Mouse (Mus musculus): Measurements from ENCODE around the gene Hk1.
"Not testable (repeated sequence)": the region's sequence is repeated elsewhere in the genome, so short reads cannot be mapped to it uniquely, and the experiment has no call there.

The Hk1 gene

DNA sequence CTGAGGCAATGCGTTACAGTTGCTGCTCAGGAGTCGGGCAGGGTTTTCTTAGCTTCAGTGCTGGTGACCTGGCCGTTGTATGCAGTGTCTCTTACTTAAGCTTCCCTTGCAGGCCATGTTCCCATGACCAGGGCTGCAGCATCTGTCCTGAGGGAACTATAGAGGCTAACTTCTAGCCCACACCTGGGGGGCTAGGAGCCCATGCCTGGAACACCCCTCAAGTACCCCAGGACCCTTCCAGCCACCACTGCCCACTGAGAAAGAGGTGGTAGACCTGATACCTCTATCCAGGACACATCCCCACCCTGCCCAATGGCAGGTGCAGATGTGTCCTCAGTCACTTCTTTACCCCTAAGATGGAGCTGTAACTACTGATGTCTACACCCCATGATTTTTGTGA, 38.7 kb downstream of the Hk1 start:
- DNase-seq, result no peak

DNA sequence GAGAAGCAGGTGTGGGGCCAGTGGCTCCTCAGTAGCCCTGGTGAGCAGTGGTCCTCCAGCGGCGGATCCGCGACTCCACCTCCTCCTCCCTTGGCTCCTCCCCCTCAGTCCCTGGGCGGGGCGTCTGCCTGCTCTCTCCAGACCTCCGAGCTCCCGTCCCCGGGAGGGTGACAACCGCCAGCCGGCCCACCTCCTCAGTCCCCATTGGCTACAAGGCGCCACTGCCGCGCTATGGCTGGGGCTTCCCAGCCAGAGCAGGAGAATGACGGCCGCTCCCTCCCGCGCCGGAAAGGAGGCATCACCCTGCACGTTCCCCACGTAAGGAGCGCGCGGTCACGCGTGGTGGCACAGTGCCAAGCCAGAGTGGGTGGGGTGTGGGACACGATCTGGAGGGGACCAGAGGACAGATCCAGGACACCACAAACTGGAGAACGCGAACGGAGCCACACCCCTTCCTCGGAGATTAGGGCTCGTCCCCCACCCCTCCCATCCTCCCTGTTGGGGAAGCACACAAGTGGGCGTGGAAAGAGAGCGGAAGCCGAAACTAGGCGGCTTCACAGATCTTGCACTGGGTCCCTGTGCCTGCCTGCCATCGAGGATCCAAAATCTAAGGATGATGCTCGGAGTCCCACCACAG, 39.5 kb downstream of the Hk1 start:
- DNase-seq, result peak; percentile 95

DNA sequence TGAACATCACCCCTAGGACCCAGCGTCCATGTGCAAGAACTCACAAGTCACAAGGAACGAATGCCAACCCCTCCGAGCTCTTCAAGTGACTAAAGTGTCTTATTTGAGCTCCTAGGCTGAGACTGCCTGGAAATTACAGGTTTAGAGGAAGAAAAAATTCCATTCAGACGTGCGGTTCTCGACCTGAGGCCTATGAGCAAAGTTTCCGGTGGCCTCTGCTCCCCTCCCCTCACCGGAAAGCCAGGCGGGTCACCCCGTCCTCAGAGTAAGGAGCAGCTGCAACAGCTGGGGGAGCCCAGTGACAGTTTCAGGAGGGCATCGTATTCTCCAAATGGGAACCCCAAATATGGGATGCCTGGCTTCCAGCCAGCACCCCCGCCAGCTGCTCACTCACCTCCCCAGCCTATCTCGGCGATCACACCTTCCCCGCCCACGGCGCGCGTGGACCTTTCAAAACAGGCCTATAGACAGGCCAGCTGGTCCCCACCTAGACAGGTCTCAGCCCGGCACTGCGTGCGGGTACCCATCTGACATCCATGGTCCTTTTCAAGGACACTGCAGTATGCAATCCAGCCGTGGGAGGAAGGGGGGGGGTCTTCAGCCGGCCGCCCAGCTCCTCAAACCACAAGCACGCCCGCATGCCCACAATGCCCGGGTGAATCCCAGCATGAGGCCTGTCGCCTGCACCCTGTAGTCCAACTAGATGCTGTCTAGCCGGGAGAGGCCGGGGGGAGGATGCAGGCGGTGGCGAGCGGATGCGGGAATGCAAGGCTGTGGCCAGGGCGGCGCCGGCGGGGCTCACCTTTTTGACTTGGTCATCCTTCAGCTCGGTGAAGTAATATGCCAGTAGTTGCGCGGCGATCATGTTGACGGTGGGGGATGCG, 40.3 kb downstream of the Hk1 start:
- DNase-seq, result peak; percentile 57

DNA sequence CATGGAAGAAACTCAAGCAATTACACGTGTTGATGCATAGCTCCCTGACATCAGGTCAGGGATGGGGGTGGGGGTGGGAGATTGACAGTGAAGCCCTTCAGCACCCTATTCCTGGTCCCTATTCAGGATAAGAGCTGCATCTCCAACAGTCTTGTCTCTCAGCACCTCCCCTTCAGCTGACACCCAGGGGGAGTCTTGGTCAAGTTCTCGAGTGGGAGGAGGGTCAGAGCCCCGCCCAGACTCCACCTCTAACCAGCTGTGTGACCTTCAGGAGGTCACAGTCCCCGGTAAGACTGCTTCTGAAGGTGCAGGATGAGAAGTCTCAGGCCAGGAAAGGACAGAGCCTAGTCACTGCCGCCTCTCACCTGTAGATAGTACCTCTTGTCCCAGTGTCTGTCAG, 41.1 kb downstream of the Hk1 start:
- DNase-seq, result peak; percentile 66

DNA sequence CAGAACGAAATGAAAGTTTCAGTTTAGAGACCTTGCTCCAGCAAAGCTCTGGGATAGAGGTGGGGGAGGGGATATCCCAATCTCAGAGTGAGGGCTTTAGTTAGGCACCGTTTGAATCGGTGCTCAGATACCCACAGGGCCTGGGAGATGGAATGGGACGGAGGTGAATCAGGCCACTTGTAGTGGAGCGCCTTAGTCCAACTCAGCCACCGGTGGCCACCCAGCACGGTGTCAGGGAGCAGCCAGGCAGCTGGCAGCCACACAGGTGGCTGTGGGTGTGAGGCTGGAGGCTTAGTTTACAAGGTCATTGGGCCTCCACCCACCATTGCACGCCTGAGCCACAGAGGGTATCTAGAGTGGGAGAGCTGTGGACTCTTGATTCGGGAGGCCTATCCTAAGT, 41.5 kb downstream of the Hk1 start:
- DNase-seq, result no peak

DNA sequence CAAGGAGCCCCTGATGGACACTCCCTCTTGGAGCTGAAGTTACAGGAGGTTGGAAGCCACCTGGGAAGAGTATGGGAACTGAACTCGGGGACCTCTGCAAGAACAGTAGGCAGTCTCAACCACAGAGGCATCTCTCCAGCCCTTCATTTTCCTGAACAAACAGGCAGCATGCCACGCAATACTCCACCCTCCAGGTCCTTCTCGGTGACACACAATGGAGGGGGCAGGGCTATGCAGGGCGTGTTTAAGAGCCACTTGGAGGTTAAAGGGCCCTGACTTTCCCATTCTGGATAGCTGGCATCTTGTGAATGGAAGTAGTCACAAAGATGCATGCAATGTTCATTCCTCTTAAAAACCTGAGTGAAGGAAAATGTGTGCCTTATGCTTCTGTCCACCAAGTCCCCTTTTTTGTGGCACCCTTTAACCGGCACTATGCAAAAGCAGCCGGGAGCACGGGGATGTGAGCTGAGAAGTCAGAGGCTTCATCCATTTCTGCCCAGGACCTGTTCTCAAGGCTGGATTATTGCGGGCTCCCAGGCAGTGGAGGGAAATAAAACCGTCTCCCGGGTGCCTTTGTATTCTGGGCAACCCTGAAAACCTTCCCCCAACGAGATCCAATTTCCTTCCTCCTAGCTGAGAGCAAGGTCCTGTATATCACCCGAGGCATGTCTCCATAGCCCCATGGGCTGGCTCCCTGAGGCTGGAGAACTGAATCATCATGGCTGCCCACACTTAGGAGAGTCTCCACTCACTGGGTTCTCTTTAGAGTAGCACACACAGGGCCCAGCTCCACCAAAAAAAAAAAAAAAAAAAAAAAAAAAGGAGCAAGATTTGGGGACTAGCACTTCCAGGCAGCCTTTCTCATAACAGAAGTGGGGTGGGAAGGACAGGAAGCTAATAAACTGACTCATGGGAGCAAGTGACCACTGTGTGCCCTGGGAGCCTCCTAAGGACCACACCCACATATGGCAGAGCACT, 42.8 kb downstream of the Hk1 start:
- DNase-seq, result peak; percentile 46

DNA sequence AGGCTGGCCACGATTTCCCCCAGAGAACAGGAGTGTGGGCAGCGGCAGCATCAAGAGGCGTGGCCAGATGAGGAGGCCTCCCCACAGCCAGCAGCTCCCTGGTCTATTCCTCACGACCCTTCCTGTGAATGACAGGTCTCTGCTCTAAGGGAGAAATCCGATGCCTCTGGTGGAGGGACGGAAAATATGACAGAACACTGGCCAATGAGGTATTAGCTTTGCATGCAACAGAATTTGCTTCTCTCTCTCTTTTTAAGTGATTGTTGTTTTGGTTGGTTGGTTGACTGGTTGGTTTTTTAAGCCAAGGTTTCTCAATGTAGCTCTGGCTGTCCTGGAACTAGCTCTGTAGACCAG, 44.3 kb downstream of the Hk1 start:
- DNase-seq, result no peak

DNA sequence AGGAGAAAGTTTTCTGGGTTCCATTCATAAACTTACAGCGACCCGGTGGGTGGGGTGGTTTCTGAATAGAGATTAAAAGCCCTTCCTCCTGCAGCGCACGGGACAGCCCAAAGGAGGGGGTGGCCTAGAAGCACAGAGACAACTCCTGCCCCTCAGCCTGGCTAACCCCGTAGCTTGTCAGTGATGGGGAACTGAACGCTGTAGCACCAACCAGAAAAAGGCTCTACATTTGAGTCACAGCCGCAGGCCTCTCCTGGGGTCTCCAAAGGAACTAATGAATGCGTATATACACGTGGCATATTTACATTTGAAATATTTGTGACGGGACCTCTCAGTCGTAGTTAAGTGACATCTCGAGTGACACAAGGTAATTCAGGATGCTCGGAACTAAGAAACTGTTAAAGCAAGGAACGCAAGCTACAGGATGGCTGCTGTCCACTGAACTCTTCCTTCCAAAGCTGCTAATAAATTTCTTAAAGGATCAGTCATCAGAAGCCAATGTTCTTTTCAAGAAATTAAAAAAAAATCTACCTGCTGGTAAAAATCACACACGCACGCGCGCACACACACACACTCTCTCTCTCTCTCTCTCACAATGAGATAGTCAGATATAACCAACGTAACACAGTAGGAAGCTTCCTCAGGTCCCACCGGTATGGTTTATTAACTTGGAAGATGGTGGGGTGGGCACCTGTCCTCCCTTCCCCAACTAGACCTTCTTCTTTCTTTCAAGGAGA, 44.9 kb downstream of the Hk1 start:
- DNase-seq, result no peak

DNA sequence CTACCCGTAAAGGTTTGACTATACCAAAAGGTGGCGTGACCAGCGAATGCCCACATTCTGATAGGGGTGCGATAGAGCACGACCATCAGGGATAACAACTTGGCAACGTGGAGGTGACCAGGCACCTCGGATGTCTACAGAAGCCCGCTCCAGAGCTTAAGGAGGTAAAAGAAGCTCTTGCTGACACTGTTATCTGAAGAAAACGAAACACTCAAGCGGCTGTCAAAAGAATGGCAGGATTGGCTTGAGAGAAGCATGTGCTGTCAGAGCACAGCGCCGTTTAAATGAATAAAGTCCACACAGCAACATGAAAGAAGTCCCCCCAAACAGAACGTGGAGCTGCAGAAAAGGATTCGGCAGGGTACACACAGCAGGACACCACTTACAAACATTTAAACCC, 46.4 kb downstream of the Hk1 start:
- no peak for DNase-seq

DNA sequence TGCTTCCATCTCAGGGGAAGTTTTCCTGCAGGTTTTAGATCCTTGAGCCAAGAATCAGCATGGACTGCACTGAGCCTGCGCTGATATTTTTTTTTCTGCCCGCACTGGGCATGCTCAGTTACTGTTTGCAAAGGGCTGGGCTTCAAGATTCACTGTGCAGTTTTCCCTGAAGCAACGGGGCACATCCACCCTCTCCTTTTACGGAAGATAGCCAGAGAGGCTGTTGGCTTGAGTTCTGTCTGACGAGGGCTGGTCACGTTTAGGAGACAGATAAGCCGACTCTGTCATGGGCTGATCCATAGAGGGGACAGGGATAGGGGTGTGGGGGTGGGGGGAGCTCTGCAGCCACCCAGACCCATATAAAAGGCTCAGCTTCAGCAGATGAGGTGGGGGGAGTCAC, 47.2 kb downstream of the Hk1 start:
- DNase-seq, result peak; percentile 54

DNA sequence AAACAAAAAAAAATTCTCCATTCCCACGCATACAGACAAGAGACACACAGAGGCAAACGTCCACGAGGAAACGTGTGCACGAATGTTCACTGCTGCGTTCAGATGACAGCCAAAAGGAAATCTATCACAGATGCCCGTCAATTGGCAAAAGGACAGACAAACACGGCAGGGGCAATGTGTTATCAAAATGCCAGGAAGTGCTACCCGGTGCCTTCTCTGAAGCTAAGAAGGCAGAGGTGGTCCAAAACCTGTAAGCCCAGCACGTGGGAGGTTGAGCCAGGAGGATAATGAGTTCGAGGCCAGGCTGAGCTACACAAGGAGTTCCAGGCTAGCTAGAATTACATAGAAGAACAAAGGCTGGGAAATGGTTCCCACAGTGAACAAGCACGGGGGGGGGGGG, 47.9 kb downstream of the Hk1 start:
- no peak for DNase-seq

DNA sequence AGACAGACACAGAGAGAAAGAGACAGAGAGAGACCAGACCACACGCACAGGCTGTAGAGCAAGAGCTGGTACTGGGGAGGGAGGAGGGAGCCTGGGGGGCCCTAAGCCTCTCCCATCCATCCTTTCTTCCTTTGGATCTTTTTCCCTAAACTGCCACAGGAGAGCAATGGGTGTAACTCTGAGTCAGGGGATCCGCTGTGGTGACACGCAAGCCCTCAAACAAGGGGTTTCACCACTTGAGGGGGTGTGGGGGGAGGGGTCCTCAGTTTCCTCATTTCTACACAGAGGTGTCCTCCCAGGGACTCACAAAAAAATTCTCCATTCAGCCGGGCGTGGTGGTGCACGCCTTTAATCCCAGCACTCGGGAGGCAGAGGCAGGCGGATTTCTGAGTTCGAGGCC, 48.4 kb downstream of the Hk1 start:
- no peak for DNase-seq

DNA sequence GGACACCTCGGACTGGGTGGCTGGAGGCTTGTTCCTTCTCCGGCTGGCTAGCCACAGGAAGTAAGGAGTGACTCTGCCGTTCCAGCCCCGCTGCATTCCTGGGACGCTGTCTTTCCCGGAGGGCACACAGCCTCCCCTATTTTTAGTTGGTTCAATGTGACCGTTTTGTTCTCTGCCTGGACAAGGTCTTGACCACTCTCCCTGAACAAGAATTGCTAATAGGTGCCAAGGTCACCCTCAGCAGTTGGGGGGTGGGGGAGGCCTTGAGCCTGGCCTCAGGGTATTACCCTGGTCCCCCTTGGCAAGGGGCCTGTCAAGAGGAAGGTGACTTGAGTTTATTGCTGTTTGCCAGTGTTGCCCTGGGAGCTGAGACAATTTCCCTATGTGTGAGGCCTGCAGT, 49.9 kb downstream of the Hk1 start:
- DNase-seq, result peak; percentile 78

DNA sequence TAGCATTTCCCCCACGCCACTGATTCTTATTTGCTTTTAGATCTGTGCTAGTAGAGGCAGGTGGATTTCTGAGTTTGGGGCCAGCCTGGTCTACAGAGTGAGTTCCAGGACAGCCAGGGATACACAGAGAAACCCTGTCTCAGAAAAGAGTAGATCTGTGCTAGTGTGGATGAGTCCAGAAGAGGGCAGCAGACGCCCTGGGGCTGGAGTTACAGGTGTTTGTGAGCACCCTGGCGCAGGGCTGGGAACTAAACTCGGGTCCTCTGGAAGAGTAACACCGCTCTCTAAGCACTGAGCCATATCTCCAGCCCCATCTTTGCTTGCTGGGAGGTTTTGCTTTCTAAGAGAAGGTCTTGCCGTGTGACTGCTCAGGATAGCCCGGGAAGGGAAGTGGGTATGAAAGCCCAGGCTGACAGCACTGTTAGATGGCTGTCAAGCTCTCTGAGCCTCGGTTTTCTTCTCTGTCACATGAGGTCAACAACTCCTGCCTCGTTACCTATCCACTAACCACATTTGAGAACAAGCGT, 50.8 kb downstream of the Hk1 start:
- no peak for DNase-seq

DNA sequence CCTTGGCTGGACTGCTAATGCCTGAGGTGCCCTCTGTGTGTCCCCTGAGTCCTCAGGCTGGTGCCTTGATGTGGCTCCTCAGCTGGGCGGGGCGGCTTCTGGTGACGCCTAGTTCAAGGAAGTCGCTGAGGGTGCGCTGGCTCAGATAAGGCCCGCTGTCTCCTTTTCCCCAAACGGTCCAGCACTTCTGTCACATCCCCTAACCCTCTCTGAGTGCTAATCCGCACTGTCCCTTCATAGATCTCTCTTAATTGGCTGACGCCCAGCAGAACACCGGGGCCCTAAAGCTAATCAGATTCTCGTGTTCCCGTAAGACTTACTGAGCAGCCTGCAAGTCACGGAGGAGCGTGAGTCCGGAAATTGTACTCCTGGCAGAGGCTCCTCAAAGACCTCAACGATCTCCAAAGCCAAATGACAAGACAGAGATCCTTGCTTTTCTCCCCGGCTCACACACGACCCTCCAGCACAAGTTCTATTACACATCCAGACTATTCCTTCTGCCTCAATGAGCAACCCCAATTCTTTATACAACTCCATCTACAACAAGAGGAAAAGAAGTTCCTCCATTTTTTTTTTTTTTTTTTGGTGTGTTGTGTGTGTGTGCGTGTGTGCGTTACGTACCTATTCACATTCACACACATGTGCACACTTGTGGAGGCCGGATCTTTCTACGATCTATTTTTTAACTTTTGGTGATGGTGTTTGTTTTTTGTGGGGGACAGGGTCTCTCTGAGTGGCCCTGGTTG, 52.0 kb downstream of the Hk1 start:
- no peak for DNase-seq

DNA sequence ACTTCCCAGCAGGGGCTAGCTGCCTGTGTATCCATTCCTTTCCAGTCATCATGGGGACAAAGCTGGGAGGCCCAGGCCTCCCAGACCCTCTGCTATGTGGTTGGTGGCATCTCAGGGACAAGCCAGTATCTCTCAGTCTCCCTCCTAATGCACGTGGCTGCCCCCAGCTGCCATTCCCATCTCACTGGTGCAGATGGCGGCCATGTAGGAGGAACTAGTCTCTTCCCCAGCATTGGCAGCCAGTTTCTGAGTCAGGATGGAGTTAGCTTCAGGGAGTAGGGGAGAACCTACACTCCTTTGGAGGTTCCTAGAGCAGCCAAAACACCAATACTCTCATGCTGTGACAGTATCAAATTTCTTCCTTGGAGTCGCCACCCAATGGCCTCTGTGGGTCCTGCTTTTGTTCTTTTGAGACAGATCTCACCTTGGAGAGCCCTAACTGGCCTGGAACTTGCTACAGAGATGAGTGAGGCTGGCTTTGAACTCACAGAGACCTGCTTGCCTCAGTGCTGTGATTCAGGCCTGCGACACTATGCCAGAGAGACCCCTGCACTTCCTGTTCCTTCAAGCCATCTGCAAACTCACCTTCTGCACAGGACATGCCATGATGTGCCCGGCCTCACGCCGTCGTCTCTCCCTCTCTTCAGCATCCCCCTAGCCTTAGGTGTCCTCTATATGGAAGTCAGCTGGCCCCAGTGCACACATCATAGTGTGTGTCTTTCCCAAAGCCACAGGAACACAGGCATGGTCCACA, 52.7 kb downstream of the Hk1 start:
- DNase-seq, result no peak

DNA sequence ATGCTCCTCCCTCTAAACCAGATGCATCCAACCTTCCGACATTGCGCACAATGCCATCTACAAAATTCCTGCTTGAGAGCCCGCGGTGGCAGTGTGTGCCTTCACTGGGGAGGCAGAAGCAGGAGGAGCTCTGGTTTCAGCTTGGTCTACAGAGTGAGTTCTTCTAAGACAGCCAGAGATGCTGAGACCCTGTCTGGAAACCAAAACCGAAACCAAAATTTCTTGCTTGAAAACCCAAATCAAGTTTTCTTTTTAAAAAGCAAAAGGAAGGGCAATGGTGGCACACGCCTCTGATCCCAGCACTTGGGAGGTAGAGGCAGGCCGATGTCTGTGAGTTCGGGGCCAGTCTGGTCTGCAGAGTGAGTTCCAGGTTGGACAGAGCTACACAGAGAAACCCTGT, 53.7 kb downstream of the Hk1 start:
- DNase-seq, result no peak

DNA sequence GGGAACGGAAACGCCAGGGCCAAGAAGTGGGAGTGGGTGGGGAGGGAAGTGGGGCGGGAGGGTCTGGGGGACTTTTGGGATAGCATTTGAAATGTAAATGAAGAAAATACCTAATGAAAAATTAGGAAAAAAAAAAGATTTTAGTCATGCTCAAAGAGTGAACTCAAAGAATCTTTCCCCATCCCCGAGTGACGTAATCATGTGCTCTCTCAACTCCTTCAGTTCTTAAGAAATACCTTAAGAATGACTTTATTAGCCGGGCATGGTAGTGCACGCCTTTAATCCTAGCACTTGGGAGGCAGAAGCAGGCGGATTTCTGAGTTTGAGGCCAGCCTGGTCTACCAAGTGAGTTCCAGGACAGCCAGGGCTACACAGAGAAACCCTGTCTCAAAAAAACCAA, 56.9 kb downstream of the Hk1 start:
- DNase-seq, result not testable (repeated sequence)

DNA sequence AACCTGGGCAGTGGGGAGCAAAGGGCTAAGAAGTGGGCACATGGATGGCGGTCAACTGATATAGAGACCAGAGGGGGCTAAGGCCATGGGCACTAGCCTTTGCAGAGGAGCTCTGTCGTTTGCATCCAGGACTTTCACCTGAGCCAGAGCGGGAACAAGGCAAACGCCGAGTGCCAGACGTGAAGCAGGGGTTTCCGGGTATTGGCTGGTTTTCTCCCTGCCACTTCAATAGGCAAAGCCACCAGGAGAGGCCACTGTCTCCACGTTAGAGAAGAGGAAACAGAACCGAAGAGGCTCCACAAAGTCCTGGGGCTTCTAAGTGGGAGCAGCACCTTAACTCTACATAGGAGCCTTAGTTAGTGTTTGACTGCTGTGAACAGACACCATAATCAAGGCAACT, 58.3 kb downstream of the Hk1 start:
- DNase-seq, result no peak

DNA sequence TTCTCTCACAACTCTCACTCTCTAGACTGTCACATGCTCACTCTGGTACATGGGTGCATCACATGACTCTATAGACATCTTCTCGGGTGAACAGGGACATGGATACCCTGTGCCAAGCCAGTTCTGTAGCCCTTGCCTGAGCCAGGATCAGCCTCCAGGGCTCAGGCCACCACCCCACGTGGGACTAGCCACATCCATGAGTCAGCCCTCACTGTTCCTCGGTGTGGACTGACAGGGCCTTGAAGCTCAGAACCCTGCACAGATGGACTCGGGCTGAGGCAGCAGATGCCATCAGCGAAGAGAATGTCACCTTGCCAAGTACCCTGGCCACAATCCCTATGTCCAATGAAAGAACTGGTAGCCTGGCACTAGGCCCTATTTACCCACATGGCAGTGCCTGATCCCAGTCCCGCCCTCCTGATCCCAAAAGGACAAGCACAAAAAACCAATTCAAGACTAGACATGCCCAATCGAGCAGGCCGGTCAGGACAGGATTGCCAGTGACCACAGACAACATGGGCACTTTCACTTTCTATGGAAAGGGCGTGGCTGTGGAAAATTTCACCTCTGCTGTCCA, 59.2 kb downstream of the Hk1 start:
- DNase-seq, result peak; percentile 59

DNA sequence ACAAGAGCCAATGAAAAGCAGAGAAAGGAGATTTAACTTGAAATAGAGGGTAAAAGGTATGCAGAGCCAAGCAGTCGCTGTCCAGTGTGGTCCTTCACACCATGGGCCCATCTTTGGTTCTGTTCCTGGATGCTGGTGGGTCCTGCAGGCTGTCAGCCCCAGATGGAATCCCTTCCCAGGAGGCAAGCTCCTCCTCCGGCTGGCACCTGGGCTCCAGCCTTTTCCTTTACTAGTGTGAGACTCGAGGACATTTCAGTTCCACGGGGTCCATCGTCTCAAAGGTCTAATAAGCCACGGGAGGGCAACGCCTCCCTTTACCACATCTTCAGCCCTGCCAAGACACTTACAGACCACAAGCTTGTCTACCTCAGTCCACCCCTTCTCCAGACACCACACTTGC, 60.6 kb downstream of the Hk1 start:
- DNase-seq, result no peak

All from kidney, adult 9 months (tissue).